Mouse (Mus musculus): ENCODE measurements at regions not wholly inside any gene's neighbourhood (a gene's known extent, or its start where the extent isn't known, plus 50 kb on each side); places are given as distances from the start of the nearest gene placed in this dataset.

DNA sequence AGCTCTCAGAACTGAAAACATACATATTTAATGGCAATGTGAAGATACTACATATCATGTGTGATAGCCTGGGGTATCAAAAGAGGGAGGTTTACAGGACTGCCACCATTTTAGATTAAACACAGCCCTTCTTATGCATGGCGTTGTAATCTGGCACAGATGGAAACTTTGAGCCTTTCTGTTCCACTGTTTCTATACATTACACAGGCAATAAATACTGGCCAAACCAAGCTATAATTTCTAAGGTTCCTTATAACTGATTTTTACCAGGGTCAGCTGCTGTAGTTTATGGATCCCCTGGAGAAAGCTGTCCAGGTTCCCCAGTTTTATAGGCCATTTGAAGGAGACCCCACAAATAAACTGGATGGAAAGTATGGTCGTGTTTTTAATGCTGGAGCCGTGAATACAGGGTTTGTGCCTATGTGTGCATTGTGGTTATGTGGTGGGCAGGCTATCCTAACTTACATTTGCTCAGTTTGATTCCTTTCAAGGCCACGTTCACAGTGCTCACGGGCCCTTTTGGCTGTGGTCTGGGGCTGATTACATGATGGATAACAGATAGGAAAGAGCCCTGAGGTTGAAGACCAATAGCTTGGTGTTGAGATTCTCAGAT lies 341.7 kb downstream of the Cmpk2 start:
- H3K79me2 ChIP-seq (ENCODE audit: control insufficient read depth, insufficient read depth), result no peaks in the 10 kb centered on the region
- no peak overlapping the region for H3ac ChIP-seq (ENCODE audit: control insufficient read depth, insufficient read length, low read depth)
- TF ChIP-seq FOSL1 (IDR thresholded peaks at IDR 0.05; ENCODE audit: insufficient read depth, low read length, poor library complexity, severe bottlenecking) (no peak), MYOG (IDR thresholded peaks at IDR 0.05; ENCODE audit: control insufficient read depth, extremely low read depth, insufficient read length) (no peak), USF1 (IDR thresholded peaks at IDR 0.05; ENCODE audit: low read depth) (no peak), MYOD1 (IDR thresholded peaks at IDR 0.05; ENCODE audit: control insufficient read depth, insufficient read length, low read depth) (no peak), MAX (IDR thresholded peaks at IDR 0.05) (no peak), CTCF (IDR thresholded peaks at IDR 0.05; ENCODE audit: control insufficient read depth, insufficient read depth, insufficient read length) (no peak), CEBPB (IDR thresholded peaks at IDR 0.05; ENCODE audit: low read depth) (no peak)
- H3K79me3 ChIP-seq (ENCODE audit: low read depth), result no peaks in the 10 kb centered on the region
- H3K4me3 ChIP-seq (ENCODE audit: insufficient read depth, poor library complexity, severe bottlenecking), result no peak overlapping the region
- H3K36me3 ChIP-seq (ENCODE audit: control insufficient read depth, insufficient read depth), result no peaks in the 10 kb centered on the region
- no peaks in the 10 kb centered on the region for H3K27me3 ChIP-seq (ENCODE audit: control insufficient read depth, insufficient read depth, insufficient read length)

- Histone ChIP-seq H3K79me3 (ENCODE audit: low read depth) (no peaks in the 10 kb centered on the region), H3K4me3 (ENCODE audit: insufficient read depth, poor library complexity, severe bottlenecking) (no peak overlapping the region), H3K79me2 (ENCODE audit: control insufficient read depth, insufficient read depth) (no peaks in the 10 kb centered on the region), H3K36me3 (ENCODE audit: control insufficient read depth, insufficient read depth) (no peaks in the 10 kb centered on the region), H3K27me3 (ENCODE audit: control insufficient read depth, insufficient read depth, insufficient read length) (no peaks in the 10 kb centered on the region), H3ac (ENCODE audit: control insufficient read depth, insufficient read length, low read depth) (no peak overlapping the region)
- TF ChIP-seq MYOG (IDR thresholded peaks at IDR 0.05; ENCODE audit: control insufficient read depth, extremely low read depth, insufficient read length) (no peak), CEBPB (IDR thresholded peaks at IDR 0.05; ENCODE audit: low read depth) (no peak), FOSL1 (IDR thresholded peaks at IDR 0.05; ENCODE audit: insufficient read depth, low read length, poor library complexity, severe bottlenecking) (no peak), MAX (IDR thresholded peaks at IDR 0.05) (no peak), USF1 (IDR thresholded peaks at IDR 0.05; ENCODE audit: low read depth) (no peak), CTCF (IDR thresholded peaks at IDR 0.05; ENCODE audit: control insufficient read depth, insufficient read depth, insufficient read length) (no peak), MYOD1 (IDR thresholded peaks at IDR 0.05; ENCODE audit: control insufficient read depth, insufficient read length, low read depth) (no peak)
Observed at GRCm38 (mm10) chr12:26809670-26810069, 340.7 kb downstream of the Cmpk2 start.

GRCm38 (mm10) chr12:26802542-26802941 lies 333.5 kb downstream of the Cmpk2 start:
- TF ChIP-seq CTCF (IDR thresholded peaks at IDR 0.05; ENCODE audit: control insufficient read depth, insufficient read depth, insufficient read length), result no peak
- no peak for TF ChIP-seq MYOD1 (IDR thresholded peaks at IDR 0.05; ENCODE audit: control insufficient read depth, insufficient read length, low read depth)
- no peak for TF ChIP-seq MAX (IDR thresholded peaks at IDR 0.05)
- TF ChIP-seq FOSL1 (IDR thresholded peaks at IDR 0.05; ENCODE audit: insufficient read depth, low read length, poor library complexity, severe bottlenecking), result no peak
- TF ChIP-seq CEBPB (IDR thresholded peaks at IDR 0.05; ENCODE audit: low read depth), result no peak
- no peak for TF ChIP-seq MYOG (IDR thresholded peaks at IDR 0.05; ENCODE audit: control insufficient read depth, extremely low read depth, insufficient read length)
- TF ChIP-seq USF1 (IDR thresholded peaks at IDR 0.05; ENCODE audit: low read depth), result no peak
- H3ac ChIP-seq (ENCODE audit: control insufficient read depth, insufficient read length, low read depth), result no peak overlapping the region
- no peaks in the 10 kb centered on the region for H3K79me2 ChIP-seq (ENCODE audit: control insufficient read depth, insufficient read depth)
- no peaks in the 10 kb centered on the region for H3K36me3 ChIP-seq (ENCODE audit: control insufficient read depth, insufficient read depth)
- H3K79me3 ChIP-seq (ENCODE audit: low read depth), result no peaks in the 10 kb centered on the region
- no peak overlapping the region for H3K4me3 ChIP-seq (ENCODE audit: insufficient read depth, poor library complexity, severe bottlenecking)
- no peaks in the 10 kb centered on the region for H3K27me3 ChIP-seq (ENCODE audit: control insufficient read depth, insufficient read depth, insufficient read length)

DNA sequence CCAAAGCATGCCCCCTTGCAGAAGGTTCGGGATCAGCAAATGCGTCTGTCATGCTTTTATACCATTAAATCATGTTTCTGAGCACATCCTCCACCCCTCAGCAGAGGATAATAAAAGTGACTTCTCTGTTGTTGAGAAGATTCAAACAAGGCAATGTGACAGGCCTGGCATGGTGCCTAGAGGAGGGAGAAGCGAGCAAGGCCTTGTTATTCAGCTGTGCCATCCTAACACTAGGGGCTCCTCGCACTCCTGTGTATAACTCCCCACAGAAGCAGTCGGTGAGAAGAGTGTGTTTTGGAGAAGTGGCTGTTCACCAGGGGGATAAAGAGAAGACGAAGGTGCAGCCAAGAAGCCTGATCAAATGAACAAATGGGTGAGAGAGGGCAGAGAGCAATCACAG lies 330.3 kb downstream of the Cmpk2 start:
- H3ac ChIP-seq (ENCODE audit: control insufficient read depth, insufficient read length, low read depth), result no peak overlapping the region
- H3K27me3 ChIP-seq (ENCODE audit: control insufficient read depth, insufficient read depth, insufficient read length), result no peaks in the 10 kb centered on the region
- no peak overlapping the region for H3K4me3 ChIP-seq (ENCODE audit: insufficient read depth, poor library complexity, severe bottlenecking)
- no peaks in the 10 kb centered on the region for H3K79me2 ChIP-seq (ENCODE audit: control insufficient read depth, insufficient read depth)
- H3K36me3 ChIP-seq (ENCODE audit: control insufficient read depth, insufficient read depth), result no peaks in the 10 kb centered on the region
- no peaks in the 10 kb centered on the region for H3K79me3 ChIP-seq (ENCODE audit: low read depth)
- no peak for TF ChIP-seq CTCF (IDR thresholded peaks at IDR 0.05; ENCODE audit: control insufficient read depth, insufficient read depth, insufficient read length)
- no peak for TF ChIP-seq MAX (IDR thresholded peaks at IDR 0.05)
- no peak for TF ChIP-seq FOSL1 (IDR thresholded peaks at IDR 0.05; ENCODE audit: insufficient read depth, low read length, poor library complexity, severe bottlenecking)
- no peak for TF ChIP-seq USF1 (IDR thresholded peaks at IDR 0.05; ENCODE audit: low read depth)
- no peak for TF ChIP-seq MYOG (IDR thresholded peaks at IDR 0.05; ENCODE audit: control insufficient read depth, extremely low read depth, insufficient read length)
- TF ChIP-seq MYOD1 (IDR thresholded peaks at IDR 0.05; ENCODE audit: control insufficient read depth, insufficient read length, low read depth), result no peak
- TF ChIP-seq CEBPB (IDR thresholded peaks at IDR 0.05; ENCODE audit: low read depth), result no peak

DNA sequence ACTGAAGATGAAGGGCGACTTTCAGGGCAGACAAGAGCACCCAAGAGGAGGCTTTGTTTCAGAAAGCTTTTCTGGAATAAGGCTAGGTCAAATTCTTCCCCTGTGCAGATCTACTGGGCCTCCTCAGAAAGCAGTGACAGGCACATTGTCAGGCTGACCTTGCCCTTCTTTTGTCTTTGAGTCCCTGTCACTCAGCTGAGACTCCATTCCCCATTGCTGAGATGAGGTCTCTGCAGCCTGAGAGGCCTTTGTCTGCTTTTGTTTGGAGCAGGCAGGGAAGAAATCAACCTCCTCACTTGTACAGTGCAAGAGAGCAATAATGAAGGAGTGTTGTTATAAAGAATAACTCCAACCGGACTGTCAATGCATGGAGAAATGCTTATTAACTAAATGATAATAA lies 327.4 kb downstream of the Cmpk2 start:
- TF ChIP-seq MYOG (IDR thresholded peaks at IDR 0.05; ENCODE audit: control insufficient read depth, extremely low read depth, insufficient read length) (no peak), FOSL1 (IDR thresholded peaks at IDR 0.05; ENCODE audit: insufficient read depth, low read length, poor library complexity, severe bottlenecking) (no peak)
- Histone ChIP-seq H3K4me3 (ENCODE audit: insufficient read depth, poor library complexity, severe bottlenecking) (no peak overlapping the region), H3ac (ENCODE audit: control insufficient read depth, insufficient read length, low read depth) (no peak overlapping the region), H3K36me3 (ENCODE audit: control insufficient read depth, insufficient read depth) (no peaks in the 10 kb centered on the region), H3K79me3 (ENCODE audit: low read depth) (no peaks in the 10 kb centered on the region), H3K79me2 (ENCODE audit: control insufficient read depth, insufficient read depth) (no peaks in the 10 kb centered on the region), H3K27me3 (ENCODE audit: control insufficient read depth, insufficient read depth, insufficient read length) (no peaks in the 10 kb centered on the region)

GRCm38 (mm10) chr12:26789336-26789846 lies 320.4 kb downstream of the Cmpk2 start:
- H3K27me3 ChIP-seq (ENCODE audit: control insufficient read depth, insufficient read depth, insufficient read length), result no peaks in the 10 kb centered on the region
- no peaks in the 10 kb centered on the region for H3K79me2 ChIP-seq (ENCODE audit: control insufficient read depth, insufficient read depth)
- H3K36me3 ChIP-seq (ENCODE audit: control insufficient read depth, insufficient read depth), result no peaks in the 10 kb centered on the region
- H3K4me3 ChIP-seq (ENCODE audit: insufficient read depth, poor library complexity, severe bottlenecking), result no peak overlapping the region
- no peak for TF ChIP-seq MAX (IDR thresholded peaks at IDR 0.05)
- no peak for TF ChIP-seq FOSL1 (IDR thresholded peaks at IDR 0.05; ENCODE audit: insufficient read depth, low read length, poor library complexity, severe bottlenecking)
- TF ChIP-seq USF1 (IDR thresholded peaks at IDR 0.05; ENCODE audit: low read depth), result no peak
- TF ChIP-seq CEBPB (IDR thresholded peaks at IDR 0.05; ENCODE audit: low read depth), result no peak
- TF ChIP-seq CTCF (IDR thresholded peaks at IDR 0.05; ENCODE audit: control insufficient read depth, insufficient read depth, insufficient read length), result no peak
- no peak for TF ChIP-seq MYOD1 (IDR thresholded peaks at IDR 0.05; ENCODE audit: control insufficient read depth, insufficient read length, low read depth)
- no peak for TF ChIP-seq MYOG (IDR thresholded peaks at IDR 0.05; ENCODE audit: control insufficient read depth, extremely low read depth, insufficient read length)
- no peak overlapping the region for H3ac ChIP-seq (ENCODE audit: control insufficient read depth, insufficient read length, low read depth)
- H3K79me3 ChIP-seq (ENCODE audit: low read depth), result no peaks in the 10 kb centered on the region
